Mouse (Mus musculus) liver, embryonic 13.5 days (tissue): Measurements from ENCODE around the gene Cox18. TPM values are rescaled to one million over a fixed set of nuclear protein-coding genes. Genes with fewer than 3 reads are reported as not detected.

ENCODE experiments used
- polyA plus RNA-seq: library from polyadenylated mRNA; unstranded; fragments of >200 nt; fragmentation: Nextera tagmentation; extraction: Ambion mirVana; gene quantifications from 2 replicates; pipeline ENCODE4 v1.2.1, GENCODE M21; 2015

Gene Cox18
- polyA plus RNA-seq, 1 experiment from 2014 or later: 22.5 TPM

Other genes starting within 250 kb of the Cox18 start
- gene Ankrd17, start 142.6 kb upstream of the Cox18 start, polyA plus RNA-seq: 9.3 and 10.0 TPM in 2 replicates
- gene Gm9958, start 143.2 kb upstream of the Cox18 start, polyA plus RNA-seq: 2.0 and 2.8 TPM in 2 replicates
- 1,711 and 2,009 TPM in 2 replicates for gene Alb, start 236.9 kb upstream of the Cox18 start, polyA plus RNA-seq